Mouse (Mus musculus): ENCODE measurements around the gene Zfp609. TPM values are rescaled to one million over a fixed set of nuclear protein-coding genes. Genes with fewer than 3 reads are reported as not detected.
"Not testable (repeated sequence)": the region's sequence is repeated elsewhere in the genome, so short reads cannot be mapped to it uniquely, and the experiment has no call there.

Zfp609 gene
- total RNA-seq, 4 experiments from 2014 or later: 23.8 to 33.5 (median 28.4) TPM

- DNase-seq: peak; percentile 82
Observed at GRCm38 (mm10) chr9:65671431-65671931, 155.9 kb downstream of the Zfp609 start.

GRCm38 (mm10) chr9:65667701-65668100, 159.7 kb downstream of the Zfp609 start, which contains the start of gene Oaz2:
TSS of gene Oaz2 (plus strand) at chr9:65668001.
- no peak for DNase-seq

GRCm38 (mm10) chr9:65666042-65666441, 161.3 kb downstream of the Zfp609 start:
- DNase-seq: peak; percentile 58

GRCm38 (mm10) chr9:65664163-65664562, 163.2 kb downstream of the Zfp609 start:
- peak; percentile 36 for DNase-seq

- DNase-seq: no peak
Observed at GRCm38 (mm10) chr9:65661493-65661892, 165.9 kb downstream of the Zfp609 start.

GRCm38 (mm10) chr9:65661029-65661428, 166.3 kb downstream of the Zfp609 start:
- DNase-seq: no peak

GRCm38 (mm10) chr9:65657218-65657617, 170.1 kb downstream of the Zfp609 start:
- no peak for DNase-seq

GRCm38 (mm10) chr9:65655540-65655939, 171.8 kb downstream of the Zfp609 start:
- no peak for DNase-seq

- DNase-seq: no peak
Observed at GRCm38 (mm10) chr9:65654700-65655237, 172.6 kb downstream of the Zfp609 start.

- DNase-seq: no peak
Observed at GRCm38 (mm10) chr9:65653741-65654140, 173.6 kb downstream of the Zfp609 start.

- DNase-seq: not testable (repeated sequence)
Observed at GRCm38 (mm10) chr9:65651957-65652356, 175.4 kb downstream of the Zfp609 start.

- no peak for DNase-seq
Observed at GRCm38 (mm10) chr9:65649997-65650396, 177.4 kb downstream of the Zfp609 start.

- no peak for DNase-seq
Observed at GRCm38 (mm10) chr9:65648730-65649129, 178.6 kb downstream of the Zfp609 start.

GRCm38 (mm10) chr9:65646782-65647181, 180.6 kb downstream of the Zfp609 start:
- DNase-seq: peak; percentile 41

GRCm38 (mm10) chr9:65645984-65646383, 181.4 kb downstream of the Zfp609 start:
- no peak for DNase-seq

- DNase-seq: no peak
Observed at GRCm38 (mm10) chr9:65644960-65645359, 182.4 kb downstream of the Zfp609 start.

- no peak for DNase-seq
Observed at GRCm38 (mm10) chr9:65642546-65642945, 184.8 kb downstream of the Zfp609 start.

Other genes starting within 250 kb of the Zfp609 start
- 10 to 100 TPM; 52.6 to 84.0 (median 64.7) TPM for gene Plekho2, start 247.5 kb downstream of the Zfp609 start, total RNA-seq (2022)
- under 1 TPM in 3 of 4 experiments, not detected in 1; 0.06 to 0.49 (median 0.22) TPM for gene Pif1, start 240.4 kb downstream of the Zfp609 start, total RNA-seq (2022)
- 100 to 1,000 TPM in 1 of 4 experiments, 10 to 100 TPM in 3; 50.0 to 107 (median 75.9) TPM for gene Rbpms2, start 197.9 kb downstream of the Zfp609 start, total RNA-seq (2022)
- gene Oaz2, start 159.6 kb downstream of the Zfp609 start, total RNA-seq (2022): 100 to 1,000 TPM; 138 to 203 (median 175) TPM
- under 1 TPM; 0.61 to 0.97 (median 0.90) TPM for gene Pclaf, start 62.7 kb upstream of the Zfp609 start, total RNA-seq (2022)
- 10 to 100 TPM; 46.5 to 53.5 (median 48.1) TPM for gene Trip4, start 81.2 kb upstream of the Zfp609 start, total RNA-seq (2022)
- gene Csnk1g1, start 81.4 kb upstream of the Zfp609 start, total RNA-seq (2022): 10 to 100 TPM; 17.0 to 32.9 (median 26.0) TPM
- 100 to 1,000 TPM; 295 to 314 (median 303) TPM for gene Ppib, start 232.7 kb upstream of the Zfp609 start, total RNA-seq (2022)
- 1 to 10 TPM in 1 of 4 experiments, under 1 TPM in 3; 0.09 to 1.1 (median 0.60) TPM for gene Snx22, start 242.2 kb upstream of the Zfp609 start, total RNA-seq (2022)